Mouse (Mus musculus): ENCODE data around the gene Agap2.

The Agap2 gene

GRCm38 (mm10) chr10:127100414-127100813, 25.3 kb downstream of the Agap2 start:
- no peak for DNase-seq (ENCODE audit: low read depth, low spot score)

- no peak for DNase-seq (ENCODE audit: low read depth, low spot score)
Observed at GRCm38 (mm10) chr10:127101151-127101550, 26.1 kb downstream of the Agap2 start.

- no peak for DNase-seq (ENCODE audit: low read depth, low spot score)
Observed at GRCm38 (mm10) chr10:127103631-127104030, 28.5 kb downstream of the Agap2 start.

- DNase-seq (ENCODE audit: low read depth, low spot score), result no peak
Observed at GRCm38 (mm10) chr10:127107563-127108261, 32.6 kb downstream of the Agap2 start.

- DNase-seq (ENCODE audit: low read depth, low spot score), result no peak
Observed at GRCm38 (mm10) chr10:127108262-127108583, 33.1 kb downstream of the Agap2 start.

GRCm38 (mm10) chr10:127111001-127111887, 36.2 kb downstream of the Agap2 start:
- DNase-seq (ENCODE audit: low read depth, low spot score), result no peak

- DNase-seq (ENCODE audit: low read depth, low spot score), result no peak
Observed at GRCm38 (mm10) chr10:127114408-127114807, 39.3 kb downstream of the Agap2 start.

- DNase-seq (ENCODE audit: low read depth, low spot score), result no peak
Observed at GRCm38 (mm10) chr10:127115068-127115467, 40.0 kb downstream of the Agap2 start.

- DNase-seq (ENCODE audit: low read depth, low spot score), result no peak
Observed at GRCm38 (mm10) chr10:127118470-127118869, 43.4 kb downstream of the Agap2 start.

GRCm38 (mm10) chr10:127119229-127119628, 44.1 kb downstream of the Agap2 start:
- DNase-seq (ENCODE audit: low read depth, low spot score), result no peak

GRCm38 (mm10) chr10:127120301-127121065, 45.4 kb downstream of the Agap2 start:
- no peak for DNase-seq (ENCODE audit: low read depth, low spot score)

- DNase-seq (ENCODE audit: low read depth, low spot score), result peak; percentile 96
Observed at GRCm38 (mm10) chr10:127121066-127121477, 46.0 kb downstream of the Agap2 start, which contains the start of gene Os9. Gene Os9, minus strand, starts transcription at chr10:127121131.

GRCm38 (mm10) chr10:127122018-127122417, 46.9 kb downstream of the Agap2 start:
- DNase-seq (ENCODE audit: low read depth, low spot score), result no peak

- peak; percentile 24 for DNase-seq (ENCODE audit: low read depth, low spot score)
Observed at GRCm38 (mm10) chr10:127122784-127123435, 47.8 kb downstream of the Agap2 start.

- DNase-seq (ENCODE audit: low read depth, low spot score), result peak; percentile 47
Observed at GRCm38 (mm10) chr10:127123436-127123805, 48.3 kb downstream of the Agap2 start.

GRCm38 (mm10) chr10:127125210-127126001, 50.3 kb downstream of the Agap2 start:
- no peak for DNase-seq (ENCODE audit: low read depth, low spot score)

- DNase-seq (ENCODE audit: low read depth, low spot score), result no peak
Observed at GRCm38 (mm10) chr10:127126579-127126978, 51.5 kb downstream of the Agap2 start.

GRCm38 (mm10) chr10:127127711-127128279, 52.7 kb downstream of the Agap2 start:
- no peak for DNase-seq (ENCODE audit: low read depth, low spot score)

- DNase-seq (ENCODE audit: low read depth, low spot score), result no peak
Observed at GRCm38 (mm10) chr10:127129431-127129830, 54.3 kb downstream of the Agap2 start.

GRCm38 (mm10) chr10:127132469-127132868, 57.4 kb downstream of the Agap2 start:
- DNase-seq (ENCODE audit: low read depth, low spot score), result no peak

Measured in retina, postnatal 7 days (tissue).